Mouse (Mus musculus) neural tube, embryonic 10.5 days (tissue): ENCODE measurements around the gene Mxra8.

Experiments
- DNase-seq: peaks from one replicate; pipeline ENCODE4 v3.0.0-alpha.2; 2017; ENCODE audit warnings: low spot score; ENCODE audit errors: extremely low spot score

The Mxra8 gene

GRCm38 (mm10) chr4:155861787-155862186 is 22.3 kb downstream of the Mxra8 start:
- no peak for DNase-seq

- no peak for DNase-seq
Observed at GRCm38 (mm10) chr4:155863001-155863400, 23.5 kb downstream of the Mxra8 start, which contains the start of gene Tas1r3. TSS of gene Tas1r3 (minus strand) at chr4:155863362.

- no peak for DNase-seq
Observed at GRCm38 (mm10) chr4:155868614-155869298, 29.3 kb downstream of the Mxra8 start.

GRCm38 (mm10) chr4:155869317-155870033 is 30.0 kb downstream of the Mxra8 start, which contains the start of the genes Cptp and Ints11:
TSS of gene Cptp (minus strand) at chr4:155869440.
TSS of gene Ints11 (plus strand) at chr4:155869546.
- DNase-seq: peak; percentile 97

GRCm38 (mm10) chr4:155871404-155871803 is 31.9 kb downstream of the Mxra8 start:
- no peak for DNase-seq

GRCm38 (mm10) chr4:155883587-155883986 is 44.1 kb downstream of the Mxra8 start:
- DNase-seq: no peak

GRCm38 (mm10) chr4:155886330-155886729 is 46.9 kb downstream of the Mxra8 start:
- DNase-seq: no peak

- DNase-seq: no peak
Observed at GRCm38 (mm10) chr4:155887674-155888073, 48.2 kb downstream of the Mxra8 start.

- DNase-seq: no peak
Observed at GRCm38 (mm10) chr4:155888181-155888580, 48.7 kb downstream of the Mxra8 start.

- DNase-seq: no peak
Observed at GRCm38 (mm10) chr4:155889316-155889715, 49.8 kb downstream of the Mxra8 start.

- DNase-seq: no peak
Observed at GRCm38 (mm10) chr4:155891011-155891471, 51.6 kb downstream of the Mxra8 start.

- peak; percentile 97 for DNase-seq
Observed at GRCm38 (mm10) chr4:155891551-155892001, 52.1 kb downstream of the Mxra8 start, which contains the start of the genes Pusl1 and Acap3. TSS of gene Pusl1 (minus strand) at chr4:155891781. TSS of gene Acap3 (plus strand) at chr4:155891822.

- peak; percentile 88 for DNase-seq
Observed at GRCm38 (mm10) chr4:155892017-155892416, 52.5 kb downstream of the Mxra8 start.

- DNase-seq: no peak
Observed at GRCm38 (mm10) chr4:155892438-155893211, 53.1 kb downstream of the Mxra8 start.

- DNase-seq: no peak
Observed at GRCm38 (mm10) chr4:155893212-155893690, 53.8 kb downstream of the Mxra8 start.
